Mouse (Mus musculus) spleen, adult 12 weeks (tissue): ENCODE measurements around the gene Mymx.

Experiments used
- DNase-seq: peaks from one replicate; pipeline ENCODE4 v3.0.0; 2022; ENCODE audit warnings: low spot score

Mymx gene

GRCm38 (mm10) chr17:45610144-45610866, 8.4 kb upstream of the Mymx start:
- no peak for DNase-seq

GRCm38 (mm10) chr17:45608396-45608795, 6.5 kb upstream of the Mymx start:
- no peak for DNase-seq

GRCm38 (mm10) chr17:45606992-45607879, 5.3 kb upstream of the Mymx start:
- DNase-seq = no peak

- DNase-seq = no peak
Observed at GRCm38 (mm10) chr17:45602984-45603383, 1.1 kb upstream of the Mymx start.

- DNase-seq = no peak
Observed at GRCm38 (mm10) chr17:45601325-45601724, 577 bp downstream of the Mymx start.

GRCm38 (mm10) chr17:45600267-45600666, 1.6 kb downstream of the Mymx start:
- DNase-seq = no peak

- DNase-seq = no peak
Observed at GRCm38 (mm10) chr17:45599446-45600242, 2.3 kb downstream of the Mymx start, which contains the start of gene Slc29a1. TSS of gene Slc29a1 (minus strand) at chr17:45599606.

GRCm38 (mm10) chr17:45598891-45599290, 3.0 kb downstream of the Mymx start:
- DNase-seq = no peak

- DNase-seq = no peak
Observed at GRCm38 (mm10) chr17:45598376-45598775, 3.5 kb downstream of the Mymx start.

GRCm38 (mm10) chr17:45597787-45598186, 4.1 kb downstream of the Mymx start:
- DNase-seq = no peak

GRCm38 (mm10) chr17:45596631-45597396, 5.1 kb downstream of the Mymx start:
- peak; percentile 51 for DNase-seq

- DNase-seq = no peak
Observed at GRCm38 (mm10) chr17:45595736-45596390, 6.0 kb downstream of the Mymx start.

- peak; percentile 67 for DNase-seq
Observed at GRCm38 (mm10) chr17:45594881-45595735, 6.8 kb downstream of the Mymx start.

- no peak for DNase-seq
Observed at GRCm38 (mm10) chr17:45594195-45594594, 7.7 kb downstream of the Mymx start.

- DNase-seq = peak; percentile 59
Observed at GRCm38 (mm10) chr17:45593479-45593878, 8.4 kb downstream of the Mymx start.

- DNase-seq = no peak
Observed at GRCm38 (mm10) chr17:45592606-45593431, 9.1 kb downstream of the Mymx start.

GRCm38 (mm10) chr17:45591701-45592605, 9.9 kb downstream of the Mymx start:
- DNase-seq = peak; percentile 0

- no peak for DNase-seq
Observed at GRCm38 (mm10) chr17:45590410-45590809, 11.5 kb downstream of the Mymx start.
